Mouse (Mus musculus): ENCODE data around the gene Cd163l1. TPM values are rescaled to one million over a fixed set of nuclear protein-coding genes. Genes with fewer than 3 reads are reported as not detected.

Cd163l1 gene
- polyA plus RNA-seq (2017; shearing (Covaris generic)) = 2.2 TPM

GRCm38 (mm10) chr7:140217967-140218366 lies at the start of gene Cd163l1:
TSS of gene Cd163l1 (plus strand) at chr7:140218267.

GRCm38 (mm10) chr7:140172936-140173335 lies 45.1 kb upstream of the Cd163l1 start, which contains the start of gene Olfr523:
TSS of gene Olfr523 (plus strand) at chr7:140173217.

GRCm38 (mm10) chr7:140205864-140206263 lies 12.2 kb upstream of the Cd163l1 start, which contains the start of gene Olfr524:
TSS of gene Olfr524 (minus strand) at chr7:140205964.

GRCm38 (mm10) chr7:140247216-140247615 lies 29.1 kb downstream of the Cd163l1 start, which contains the start of gene 5830411N06Rik:
TSS of gene 5830411N06Rik (plus strand) at chr7:140247284.

Other genes starting within 250 kb of the Cd163l1 start
- gene 6430531B16Rik, start 239.5 kb upstream of the Cd163l1 start, polyA plus RNA-seq (2017; shearing (Covaris generic)) = 1.9 TPM
- 22.3 TPM for gene Adam8, start 225.7 kb upstream of the Cd163l1 start, polyA plus RNA-seq (2017; shearing (Covaris generic))
- 62.9 TPM for gene Zfp511, start 181.9 kb upstream of the Cd163l1 start, polyA plus RNA-seq (2017; shearing (Covaris generic))
- 34.1 TPM for gene Tubgcp2, start 181.6 kb upstream of the Cd163l1 start, polyA plus RNA-seq (2017; shearing (Covaris generic))
- not detected for gene Msx3, start 169.2 kb upstream of the Cd163l1 start, polyA plus RNA-seq (2017; shearing (Covaris generic))
- gene Caly, start 135.7 kb upstream of the Cd163l1 start, polyA plus RNA-seq (2017; shearing (Covaris generic)) = not detected
- gene Prap1, start 124.9 kb upstream of the Cd163l1 start, polyA plus RNA-seq (2017; shearing (Covaris generic)) = not detected
- 6.1 TPM for gene Fuom, start 115.8 kb upstream of the Cd163l1 start, polyA plus RNA-seq (2017; shearing (Covaris generic))
- gene Paox, start 102.5 kb upstream of the Cd163l1 start, polyA plus RNA-seq (2017; shearing (Covaris generic)) = 1.3 TPM
- gene Echs1, start 101.8 kb upstream of the Cd163l1 start, polyA plus RNA-seq (2017; shearing (Covaris generic)) = 28.5 TPM
- 23.1 TPM for gene Mtg1, start 80.7 kb upstream of the Cd163l1 start, polyA plus RNA-seq (2017; shearing (Covaris generic))
- not detected for gene Sprn, start 63.4 kb upstream of the Cd163l1 start, polyA plus RNA-seq (2017; shearing (Covaris generic))
- gene Olfr522, start 53.5 kb upstream of the Cd163l1 start, polyA plus RNA-seq (2017; shearing (Covaris generic)) = 0.13 TPM
- not detected for gene Olfr523, start 45.0 kb upstream of the Cd163l1 start, polyA plus RNA-seq (2017; shearing (Covaris generic))
- gene Olfr524, start 12.3 kb upstream of the Cd163l1 start, polyA plus RNA-seq (2017; shearing (Covaris generic)) = 1.0 TPM
- 18.7 TPM for gene 5830411N06Rik, start 29.0 kb downstream of the Cd163l1 start, polyA plus RNA-seq (2017; shearing (Covaris generic))
- 0.32 TPM for gene Olfr525, start 102.6 kb downstream of the Cd163l1 start, polyA plus RNA-seq (2017; shearing (Covaris generic))
- gene Olfr527, start 115.8 kb downstream of the Cd163l1 start, polyA plus RNA-seq (2017; shearing (Covaris generic)) = not detected
- not detected for gene Olfr60, start 143.4 kb downstream of the Cd163l1 start, polyA plus RNA-seq (2017; shearing (Covaris generic))
- 1.5 TPM for gene Olfr530, start 158.1 kb downstream of the Cd163l1 start, polyA plus RNA-seq (2017; shearing (Covaris generic))
- not detected for gene Olfr531, start 184.7 kb downstream of the Cd163l1 start, polyA plus RNA-seq (2017; shearing (Covaris generic))
- 0.10 TPM for gene Olfr532, start 203.4 kb downstream of the Cd163l1 start, polyA plus RNA-seq (2017; shearing (Covaris generic))
- gene Olfr533, start 245.1 kb downstream of the Cd163l1 start, polyA plus RNA-seq (2017; shearing (Covaris generic)) = not detected